Mouse (Mus musculus): Measurements from ENCODE around the gene Fgfr2.

GRCm38 (mm10) chr7:133094161-133094560 lies 29.0 kb downstream of the Fgfr2 start:
- TF ChIP-seq CTCF (IDR thresholded peaks at IDR 0.05; ENCODE audit: low read depth) (no peak), EP300 (IDR thresholded peaks at IDR 0.05; ENCODE audit: low read depth) (no peak)

Measured in liver, postnatal 0 days (tissue).